Mouse (Mus musculus) kidney, embryonic 14.5 days (tissue): ENCODE measurements around the gene Mitf. TPM values are rescaled to one million over a fixed set of nuclear protein-coding genes. Genes with fewer than 3 reads are reported as not detected.

Source experiments
- ATAC-seq: fragments of 200-750 bp; cut with Nextera tagmentation; 2 replicates; pipeline ENCODE4 v1.8.0; 2017; ENCODE audit warnings: moderate number of reproducible peaks, mild to moderate bottlenecking, moderate TSS enrichment, moderate library complexity; ENCODE audit not compliant: low FRiP score, low TSS enrichment
- H3K27ac ChIP-seq: fragments of 300-500 bp; sonication (generic); 2 replicates; pipeline ENCODE4 v1.5.1; 2014; ENCODE audit warnings: low read depth, mild to moderate bottlenecking, low read length, moderate library complexity, mixed read lengths
- H3K27me3 ChIP-seq: fragments of 300-500 bp; sonication (generic); 2 replicates; pipeline ENCODE4 v1.6.1; 2014; ENCODE audit warnings: mild to moderate bottlenecking, low read length; ENCODE audit not compliant: control insufficient read depth, insufficient read depth
- H3K36me3 ChIP-seq: fragments of 300-500 bp; sonication (generic); 2 replicates; pipeline ENCODE4 v1.6.1; 2014; ENCODE audit warnings: low read length, mixed read lengths; ENCODE audit not compliant: control insufficient read depth, insufficient read depth
- H3K4me1 ChIP-seq: fragments of 300-500 bp; sonication (generic); 2 replicates; pipeline ENCODE4 v1.6.1; 2014; ENCODE audit warnings: low read length, mixed read lengths; ENCODE audit not compliant: control insufficient read depth, insufficient read depth
- H3K4me2 ChIP-seq: fragments of 300-500 bp; sonication (generic); replicated peaks from 2 replicates; pipeline ENCODE4 v1.6.1; 2014; ENCODE audit warnings: low read depth, mild to moderate bottlenecking, low read length
- H3K4me3 ChIP-seq: fragments of 300-500 bp; sonication (generic); 2 replicates; pipeline ENCODE4 v1.5.1; 2014; ENCODE audit warnings: mild to moderate bottlenecking, low read length
- H3K9ac ChIP-seq: fragments of 300-500 bp; sonication (generic); 2 replicates; pipeline ENCODE4 v1.6.1; 2014; ENCODE audit warnings: low read depth, mild to moderate bottlenecking, low read length, moderate library complexity
- H3K9me3 ChIP-seq: fragments of 300-500 bp; sonication (generic); 2 replicates; pipeline ENCODE4 v1.6.1; 2016; ENCODE audit warnings: low read length; ENCODE audit not compliant: control insufficient read depth
- WGBS: fragments of 180-500 bp; shearing (Covaris S2); extraction: QIAGEN DNeasy Blood & Tissue Kit; methylation state at CpG from one replicate; pipeline ENCODE4 v1.1.7; 2014; 5-methylcytosine and 5-hydroxymethylcytosine counted together
- polyA plus RNA-seq: library from polyadenylated mRNA; unstranded; fragments of >200 nt; fragmentation: Nextera tagmentation; extraction: Ambion mirVana; gene quantifications from 2 replicates; pipeline ENCODE4 v1.2.1, GENCODE M21; 2014

The Mitf gene
- polyA plus RNA-seq, 1 experiment from 2014 or later, result 3.6 TPM

DNA sequence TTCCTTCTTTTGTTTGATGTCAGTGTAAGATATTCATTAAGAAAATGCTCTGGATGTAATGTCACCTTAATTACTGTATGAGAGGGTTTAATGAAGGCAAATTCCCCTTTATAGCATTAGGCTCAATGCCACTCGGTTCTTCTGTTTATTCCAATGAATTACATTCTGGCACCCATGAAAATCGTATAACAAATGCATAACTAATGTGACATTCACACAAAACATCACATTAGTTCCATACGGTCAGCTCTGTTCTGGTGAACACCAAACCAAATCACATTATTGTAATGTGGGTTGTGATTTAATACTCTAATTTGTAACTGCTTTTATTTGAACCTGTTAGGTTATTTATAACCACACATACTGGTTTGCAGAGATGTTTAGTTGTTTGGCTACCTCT, 231.7 kb downstream of the Mitf start:
- Histone ChIP-seq H3K4me3 (no peak overlapping the region), H3K9ac (no peak overlapping the region), H3K27me3 (no peaks in the 10 kb centered on the region), H3K9me3 (no peaks in the 10 kb centered on the region), H3K4me1 (no peaks in the 10 kb centered on the region), H3K27ac (no peak overlapping the region), H3K4me2 (no peak overlapping the region), H3K36me3 (no peaks in the 10 kb centered on the region)
- WGBS, result 75% methylated on average over 3 of the region's 3 CpGs
- ATAC-seq, result no peak

DNA sequence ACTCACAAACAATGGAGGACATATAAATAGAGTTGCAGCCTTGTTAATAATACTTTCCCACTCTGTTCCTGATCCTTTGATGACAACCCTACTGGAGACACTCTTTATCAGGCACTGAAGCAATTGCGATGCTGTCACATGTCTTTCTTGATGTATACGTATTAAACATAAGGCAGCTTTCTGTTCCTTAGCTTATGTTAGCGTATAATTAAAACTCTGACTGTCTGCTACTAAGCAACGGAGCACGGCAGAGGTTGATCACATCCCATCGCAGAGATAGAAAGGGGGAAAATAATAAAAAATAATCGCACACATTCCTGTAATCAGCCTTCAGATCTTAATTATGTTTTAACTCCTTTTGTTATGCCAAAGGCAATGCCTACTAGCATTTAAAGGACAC, 234.9 kb downstream of the Mitf start:
- Histone ChIP-seq H3K9ac (no peak overlapping the region), H3K27me3 (no peaks in the 10 kb centered on the region)

DNA sequence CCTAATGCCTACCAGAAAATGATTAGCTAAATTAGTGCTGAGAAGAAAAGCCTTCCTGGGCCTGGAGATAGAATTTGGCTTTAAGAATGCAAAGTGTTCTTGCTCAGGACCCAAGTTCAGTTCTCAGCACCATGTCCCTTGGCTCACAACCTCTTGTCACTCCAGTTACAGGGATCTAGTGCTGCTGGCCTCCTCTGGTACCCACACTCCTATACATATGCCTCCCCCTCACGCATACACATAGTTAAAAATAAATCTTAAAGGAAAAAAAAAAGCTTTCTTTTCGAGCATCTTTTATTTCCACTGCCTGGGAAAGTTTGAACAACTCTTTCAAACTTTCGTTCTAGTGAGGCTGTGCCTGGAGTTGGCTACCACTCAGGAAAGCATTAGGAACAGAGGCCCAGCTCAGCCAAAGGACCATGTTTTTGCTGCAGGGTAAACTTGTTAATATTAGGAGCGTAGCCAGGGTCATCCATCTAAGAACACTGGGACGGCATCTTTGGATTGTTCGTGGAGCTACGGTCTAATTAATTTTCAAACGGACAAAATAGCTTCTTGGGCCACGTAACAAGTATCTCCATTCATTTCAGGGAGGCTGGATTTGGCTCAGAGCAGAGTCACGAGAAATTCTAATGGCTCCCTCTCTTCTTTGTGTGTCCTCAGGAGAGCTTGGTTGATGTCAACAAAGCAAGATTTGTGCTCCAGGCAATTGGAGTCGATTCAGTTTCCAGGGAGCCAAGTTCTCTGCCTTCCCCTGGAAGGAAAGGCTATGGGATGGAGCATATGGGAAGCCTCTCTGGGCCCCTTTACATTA, 239.7 kb downstream of the Mitf start:
- Histone ChIP-seq H3K27ac (no peak overlapping the region), H3K9ac (no peak overlapping the region), H3K36me3 (no peaks in the 10 kb centered on the region), H3K4me2 (no peak overlapping the region), H3K27me3 (no peaks in the 10 kb centered on the region), H3K4me3 (no peak overlapping the region), H3K4me1 (no peaks in the 10 kb centered on the region), H3K9me3 (no peaks in the 10 kb centered on the region)
- WGBS, result 77% methylated on average over 11 of the region's 11 CpGs
- ATAC-seq, result no peak

More for the DNA sequence above, 234.9 kb downstream of the Mitf start:
- Histone ChIP-seq H3K4me3 (no peak overlapping the region), H3K4me2 (no peak overlapping the region), H3K36me3 (no peaks in the 10 kb centered on the region), H3K4me1 (no peaks in the 10 kb centered on the region), H3K9me3 (no peaks in the 10 kb centered on the region), H3K27ac (no peak overlapping the region)
- ATAC-seq, result no peak
- WGBS, result 86% methylated on average over 7 of the region's 7 CpGs

DNA sequence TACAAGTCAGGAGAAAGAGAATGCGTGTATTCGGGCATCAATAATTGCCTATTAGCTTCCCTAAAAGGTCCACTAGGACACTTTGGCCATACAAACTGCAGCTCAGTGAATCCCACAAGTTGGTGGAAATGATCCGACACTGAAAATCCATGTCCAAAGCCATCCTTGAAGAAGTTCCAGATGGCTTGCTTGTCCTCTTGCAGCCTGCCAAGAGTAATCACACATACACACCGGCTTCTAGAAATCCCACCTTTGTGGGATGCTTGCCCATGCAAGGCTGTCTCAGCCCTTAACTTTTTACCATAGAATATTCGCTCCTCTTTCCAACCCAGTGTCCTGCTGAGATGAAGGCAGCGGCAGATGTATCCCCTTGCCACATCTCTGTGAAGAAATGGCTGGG, 240.9 kb downstream of the Mitf start:
- Histone ChIP-seq H3K9me3 (no peaks in the 10 kb centered on the region), H3K9ac (no peak overlapping the region), H3K27me3 (no peaks in the 10 kb centered on the region), H3K4me2 (no peak overlapping the region), H3K27ac (no peak overlapping the region), H3K4me1 (no peaks in the 10 kb centered on the region), H3K36me3 (no peaks in the 10 kb centered on the region), H3K4me3 (no peak overlapping the region)
- no peak for ATAC-seq
- WGBS, result 77% methylated on average over 6 of the region's 6 CpGs

DNA sequence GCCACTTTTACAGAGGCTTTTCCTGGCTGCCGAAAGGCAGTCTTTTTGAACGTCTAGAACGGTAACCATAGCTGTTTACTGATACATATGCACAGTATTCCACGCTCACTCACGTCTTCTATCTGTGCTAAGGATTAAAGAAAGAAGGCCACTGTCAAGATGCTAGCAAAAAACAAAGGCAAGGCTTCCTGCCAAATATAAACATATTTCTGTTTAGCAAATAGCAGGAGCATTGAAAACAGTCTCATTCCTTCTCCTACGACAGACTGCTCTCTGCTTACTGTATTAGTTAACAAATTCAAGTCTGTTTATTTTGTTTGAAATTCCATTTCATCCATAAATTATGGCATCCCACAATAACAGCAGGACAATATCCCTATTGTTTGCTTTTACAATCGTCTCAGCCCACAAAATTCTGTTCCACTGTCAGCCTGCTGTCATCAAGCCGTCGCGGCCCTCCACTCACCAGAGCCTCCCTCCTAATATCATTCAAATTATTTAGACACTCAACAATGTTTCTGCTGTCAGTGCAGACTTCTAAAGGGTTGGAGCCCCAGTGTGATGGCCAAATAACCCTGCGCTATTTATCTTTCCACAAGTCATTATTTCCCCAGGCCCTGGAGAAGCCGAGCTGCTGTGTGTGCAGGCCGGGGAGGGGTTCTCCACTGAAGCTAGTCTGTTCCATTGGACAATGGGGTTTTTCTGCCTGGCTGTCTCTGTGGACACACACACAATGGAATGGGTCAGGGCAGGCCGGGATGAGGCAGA, 242.0 kb downstream of the Mitf start:
- Histone ChIP-seq H3K36me3 (no peaks in the 10 kb centered on the region), H3K9me3 (no peaks in the 10 kb centered on the region), H3K9ac (no peak overlapping the region), H3K27me3 (no peaks in the 10 kb centered on the region), H3K27ac (no peak overlapping the region), H3K4me2 (no peak overlapping the region), H3K4me3 (no peak overlapping the region), H3K4me1 (no peaks in the 10 kb centered on the region)
- no peak for ATAC-seq
- 49% methylated on average over 14 of the region's 14 CpGs for WGBS

DNA sequence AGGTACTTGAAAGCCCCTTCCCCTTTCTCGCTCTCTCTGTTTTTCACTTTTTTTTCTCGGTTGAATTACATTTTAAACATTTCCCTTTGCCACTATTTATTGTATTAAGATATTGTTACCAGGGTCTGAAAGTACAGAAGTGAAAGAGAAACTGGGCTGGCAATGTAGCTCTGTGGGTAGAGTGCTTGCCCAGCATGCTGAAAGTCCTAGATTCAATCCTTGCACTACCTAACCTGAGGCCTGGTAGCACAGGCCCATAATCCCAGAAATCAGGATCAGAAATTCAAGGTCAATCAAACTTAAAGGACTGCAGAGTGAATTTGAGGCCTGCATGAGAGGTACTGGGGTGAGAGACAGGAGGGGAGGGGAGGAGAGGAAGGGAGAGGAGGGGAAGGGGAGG, 242.7 kb downstream of the Mitf start:
- no peak overlapping the region for H3K27ac ChIP-seq
- no peak overlapping the region for H3K9ac ChIP-seq
- 86% methylated on average over 2 of the region's 2 CpGs for WGBS
- ATAC-seq, result no peak
- no peak overlapping the region for H3K4me3 ChIP-seq
- no peak overlapping the region for H3K4me2 ChIP-seq
- no peaks in the 10 kb centered on the region for H3K9me3 ChIP-seq
- no peaks in the 10 kb centered on the region for H3K27me3 ChIP-seq
- H3K36me3 ChIP-seq, result no peaks in the 10 kb centered on the region
- no peaks in the 10 kb centered on the region for H3K4me1 ChIP-seq

DNA sequence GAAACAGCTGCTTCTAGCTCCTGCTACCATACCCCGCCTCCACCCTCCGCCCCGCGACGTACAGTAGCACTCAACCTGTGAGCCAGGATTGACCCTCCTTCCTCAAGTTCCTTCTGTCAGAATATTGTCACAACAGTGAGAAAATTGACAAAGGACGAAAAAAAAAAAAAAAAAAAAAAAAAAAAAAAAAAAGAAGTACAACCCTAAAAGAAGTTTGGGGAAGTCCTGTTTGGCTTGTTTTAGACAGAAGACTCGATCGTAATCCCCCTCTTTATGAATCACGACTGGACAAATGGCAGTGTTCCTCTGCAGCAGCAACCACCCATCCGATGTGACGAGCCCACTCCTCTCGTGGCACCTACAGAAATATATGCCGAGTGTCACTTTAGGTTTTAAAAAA, 255.0 kb downstream of the Mitf start:
- ATAC-seq, result no peak
- H3K36me3 ChIP-seq, result no peaks in the 10 kb centered on the region
- H3K27me3 ChIP-seq, result no peaks in the 10 kb centered on the region
- WGBS, result 91% methylated on average over 13 of the region's 13 CpGs
- no peaks in the 10 kb centered on the region for H3K9me3 ChIP-seq
- no peaks in the 10 kb centered on the region for H3K4me1 ChIP-seq
- H3K4me3 ChIP-seq, result no peak overlapping the region
- no peak overlapping the region for H3K9ac ChIP-seq
- H3K27ac ChIP-seq, result no peak overlapping the region
- H3K4me2 ChIP-seq, result no peak overlapping the region

DNA sequence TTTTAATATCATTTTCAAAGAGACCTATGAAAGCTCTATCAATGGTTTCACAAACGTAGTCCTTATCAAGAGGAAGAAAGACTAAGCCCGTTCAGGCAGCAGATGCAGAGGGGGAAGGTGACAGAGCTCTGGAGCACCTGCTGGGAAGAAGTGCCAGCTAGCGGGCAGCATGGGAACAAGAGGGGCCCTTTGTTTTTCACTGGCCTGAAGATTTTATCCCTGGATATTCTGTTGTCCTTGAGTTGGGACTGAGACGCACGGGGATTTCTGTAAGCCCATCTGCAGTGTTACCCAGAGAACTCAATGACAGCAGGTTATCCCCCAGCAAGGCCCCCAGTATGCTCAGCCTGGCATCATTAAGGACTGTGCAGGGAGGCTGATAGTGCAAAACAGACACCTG, 258.1 kb downstream of the Mitf start:
- no peak overlapping the region for H3K4me3 ChIP-seq
- 38% methylated on average over 5 of the region's 5 CpGs for WGBS
- no peaks in the 10 kb centered on the region for H3K27me3 ChIP-seq
- no peak overlapping the region for H3K4me2 ChIP-seq
- no peak overlapping the region for H3K27ac ChIP-seq
- H3K36me3 ChIP-seq, result no peaks in the 10 kb centered on the region
- no peak overlapping the region for H3K9ac ChIP-seq
- no peaks in the 10 kb centered on the region for H3K9me3 ChIP-seq
- ATAC-seq, result no peak
- H3K4me1 ChIP-seq, result no peaks in the 10 kb centered on the region

DNA sequence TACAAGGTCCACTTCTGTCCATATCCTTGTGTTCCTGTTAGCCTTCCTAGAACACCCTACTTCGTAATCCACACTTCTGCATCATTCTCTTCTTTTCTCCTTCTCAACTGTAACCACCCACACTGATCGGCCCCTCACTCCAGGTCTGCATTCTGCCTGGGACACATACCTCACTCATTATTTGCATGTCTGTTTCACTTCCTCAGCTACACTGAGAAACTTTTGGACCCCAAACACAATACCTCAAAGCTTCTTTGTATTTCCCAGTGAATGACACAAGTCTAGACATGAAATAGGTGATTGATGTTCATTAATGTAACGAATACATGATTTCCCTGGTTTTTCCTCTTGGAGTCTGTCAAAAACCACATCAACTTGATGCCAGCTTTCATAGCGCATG, 259.6 kb downstream of the Mitf start:
- H3K4me2 ChIP-seq, result no peak overlapping the region
- ATAC-seq, result no peak
- no peaks in the 10 kb centered on the region for H3K36me3 ChIP-seq
- 93% methylated on average over 4 of the region's 4 CpGs for WGBS
- H3K4me3 ChIP-seq, result no peak overlapping the region
- H3K27me3 ChIP-seq, result no peaks in the 10 kb centered on the region
- H3K4me1 ChIP-seq, result no peaks in the 10 kb centered on the region
- H3K9ac ChIP-seq, result no peak overlapping the region
- no peaks in the 10 kb centered on the region for H3K9me3 ChIP-seq
- H3K27ac ChIP-seq, result no peak overlapping the region
